Comparison of ENCODE assay signal across 8 mouse cellular contexts in the genomic region with DNA sequence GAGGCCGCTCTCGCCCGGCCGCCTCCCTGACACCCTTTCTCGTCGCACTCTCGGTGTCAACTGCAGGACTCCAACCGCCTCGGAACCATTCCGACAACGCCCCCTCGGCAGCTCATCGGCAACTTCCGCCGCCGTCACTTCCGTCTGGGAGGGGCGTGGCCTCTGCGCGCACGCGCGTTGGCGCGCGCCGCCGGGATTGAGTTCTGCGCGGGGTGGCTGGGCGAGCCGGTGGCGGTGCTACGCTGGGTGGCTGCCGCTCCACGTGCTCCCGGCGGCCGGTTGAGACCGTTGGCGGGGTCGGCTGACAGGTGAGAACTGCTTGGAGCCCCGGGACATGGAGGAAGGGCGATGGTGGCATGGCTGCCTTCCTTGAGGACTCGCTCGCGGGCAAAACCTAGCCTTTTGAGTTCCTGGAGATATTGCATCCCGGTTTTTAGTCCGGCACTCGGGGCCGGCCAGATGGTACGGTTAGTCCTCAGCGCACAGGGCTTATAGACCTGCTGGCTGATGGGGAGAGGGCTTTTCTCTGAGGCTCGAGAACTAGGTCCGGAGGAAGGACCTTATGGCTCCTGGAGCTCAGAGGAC. TPM values are rescaled to one million over a fixed set of nuclear protein-coding genes. Genes with fewer than 3 reads are reported as not detected.
DNase-seq lines count a peak whose midpoint lies in the region; ATAC-seq lines count a peak whose summit lies in the region.

Gene Zbtb49, minus strand, starts transcription at position 130 of the 585 bp plus-strand sequence.
Gene Lyar, plus strand, starts transcription at position 143 of the 585 bp plus-strand sequence.

- peak; percentile 96 for DNase-seq in Muller cell, postnatal 12 days (ENCODE audit: inconsistent ontology term)
- DNase-seq in cerebellum, adult 9-11 months = peak; percentile 93
- DNase-seq in frontal cortex, adult 2 months (ENCODE audit: extremely low spot score in 1 of 2, low spot score in 1 of 2) = peak; percentile 82 to 96
- peak; percentile 93 to 95 for DNase-seq in layer of hippocampus, postnatal 14 days (ENCODE audit: low spot score in 2 of 2)
- DNase-seq in lung, postnatal 14 days = peak; percentile 94
- DNase-seq in retina, adult 2 months (ENCODE audit: low read depth, low spot score) = peak; percentile 86
- DNase-seq in thymus, postnatal 36 days = peak; percentile 94 to 96

- H3K4me2 ChIP-seq in hindbrain, embryonic 12.5 days (replicated peaks) = peak within 1 kb of the TSS; percentile 89

- peaks cover 20% of the 10 kb centered on the region for H3K4me1 ChIP-seq in hindbrain, embryonic 12.5 days

- H3K27me3 ChIP-seq in hindbrain, embryonic 12.5 days = no peaks in the 10 kb centered on the region

- WGBS in hindbrain, embryonic 12.5 days = under 1% methylated on average over 55 of the region's 55 CpGs

- peaks cover 16% of the 10 kb centered on the region for H3K36me3 ChIP-seq in hindbrain, embryonic 12.5 days

- peak within 1 kb of the TSS; percentile 86 for H3K9ac ChIP-seq in hindbrain, embryonic 12.5 days

- ATAC-seq in hindbrain, embryonic 12.5 days (ENCODE audit: low FRiP score) = peak; percentile 91

- no peaks in the 10 kb centered on the region for H3K9me3 ChIP-seq in hindbrain, embryonic 12.5 days (replicated peaks)

- H3K27ac ChIP-seq in hindbrain, embryonic 12.5 days = peak within 1 kb of the TSS; percentile 80

- peak within 1 kb of the TSS; percentile 93 for H3K4me3 ChIP-seq in hindbrain, embryonic 12.5 days

RNA-seq across cellular contexts. Expression of gene Zbtb49, which starts in this region (rescaled TPM):
- 19.6 and 20.9 TPM in 2 replicates for polyA plus RNA-seq in frontal cortex, adult 2 months (2012; rRNA removed)
- 24.1 and 24.6 TPM in 2 replicates for polyA plus RNA-seq in hindbrain, embryonic 12.5 days (2016; fragmentation: Nextera tagmentation; extraction: Ambion mirVana)
- 10 to 100 TPM; 17.5 to 19.6 TPM for total RNA-seq in layer of hippocampus, postnatal 14 days (2021)

RNA-seq across cellular contexts. Expression of gene Lyar, which starts in this region (rescaled TPM):
- 17.7 and 18.4 TPM in 2 replicates for polyA plus RNA-seq in frontal cortex, adult 2 months (2012; rRNA removed)
- polyA plus RNA-seq in hindbrain, embryonic 12.5 days (2016; fragmentation: Nextera tagmentation; extraction: Ambion mirVana) = 84.8 and 91.9 TPM in 2 replicates
- total RNA-seq in layer of hippocampus, postnatal 14 days (2021) = 10 to 100 TPM; 11.4 to 12.9 TPM

Comparison
In these comparisons a context has a peak if more than half of its experiments do, and no peak if none do; other contexts are left out.
1. Peak in every context shown above with its lines: DNase-seq, ATAC-seq, H3K4me3 ChIP-seq and H3K27ac ChIP-seq.